Mouse (Mus musculus) right cerebral cortex, postnatal 14 days (tissue): Measurements from ENCODE around the gene Pkp3.
A peak's percentile ranks its signal among the peaks of the same experiment; 100 is the strongest.

Source experiments
- DNase-seq: peaks from one replicate; pipeline ENCODE4 v3.0.0; 2022

Pkp3 gene

GRCm38 (mm10) chr7:141096021-141096420 is 18.0 kb downstream of the Pkp3 start:
- no peak for DNase-seq

GRCm38 (mm10) chr7:141096649-141097056 is 18.6 kb downstream of the Pkp3 start:
- no peak for DNase-seq

GRCm38 (mm10) chr7:141097177-141097576 is 19.2 kb downstream of the Pkp3 start:
- no peak for DNase-seq

- DNase-seq: peak; percentile 46
Observed at GRCm38 (mm10) chr7:141099911-141100691, 22.1 kb downstream of the Pkp3 start, which contains the start of gene Sigirr. TSS of gene Sigirr (minus strand) at chr7:141100572.

- DNase-seq: no peak
Observed at GRCm38 (mm10) chr7:141103161-141103560, 25.1 kb downstream of the Pkp3 start.

- DNase-seq: no peak
Observed at GRCm38 (mm10) chr7:141115874-141116273, 37.9 kb downstream of the Pkp3 start.

GRCm38 (mm10) chr7:141117636-141118035 is 39.6 kb downstream of the Pkp3 start, which contains the start of gene Ano9:
TSS of gene Ano9 (minus strand) at chr7:141117806.
- DNase-seq: no peak

- no peak for DNase-seq
Observed at GRCm38 (mm10) chr7:141119487-141119886, 41.5 kb downstream of the Pkp3 start.

- no peak for DNase-seq
Observed at GRCm38 (mm10) chr7:141120605-141121004, 42.6 kb downstream of the Pkp3 start.

GRCm38 (mm10) chr7:141121051-141121531 is 43.1 kb downstream of the Pkp3 start:
- DNase-seq: no peak

- DNase-seq: no peak
Observed at GRCm38 (mm10) chr7:141122245-141122644, 44.2 kb downstream of the Pkp3 start, which contains the start of gene Ptdss2. TSS of gene Ptdss2 (plus strand) at chr7:141122382.

- DNase-seq: peak; percentile 77
Observed at GRCm38 (mm10) chr7:141122689-141123516, 44.9 kb downstream of the Pkp3 start.

GRCm38 (mm10) chr7:141123517-141123856 is 45.5 kb downstream of the Pkp3 start:
- no peak for DNase-seq

GRCm38 (mm10) chr7:141131024-141131820 is 53.2 kb downstream of the Pkp3 start:
- peak; percentile 91 for DNase-seq

- DNase-seq: no peak
Observed at GRCm38 (mm10) chr7:141131904-141132755, 54.1 kb downstream of the Pkp3 start.
